Mouse (Mus musculus): ENCODE results near the gene Pum1. TPM values are rescaled to one million over a fixed set of nuclear protein-coding genes. Genes with fewer than 3 reads are reported as not detected.
"Not testable (repeated sequence)": the region's sequence is repeated elsewhere in the genome, so short reads cannot be mapped to it uniquely, and the experiment has no call there.

Pum1 gene
- polyA plus RNA-seq, 2 experiments, result 69.5 to 83.8 TPM

DNA sequence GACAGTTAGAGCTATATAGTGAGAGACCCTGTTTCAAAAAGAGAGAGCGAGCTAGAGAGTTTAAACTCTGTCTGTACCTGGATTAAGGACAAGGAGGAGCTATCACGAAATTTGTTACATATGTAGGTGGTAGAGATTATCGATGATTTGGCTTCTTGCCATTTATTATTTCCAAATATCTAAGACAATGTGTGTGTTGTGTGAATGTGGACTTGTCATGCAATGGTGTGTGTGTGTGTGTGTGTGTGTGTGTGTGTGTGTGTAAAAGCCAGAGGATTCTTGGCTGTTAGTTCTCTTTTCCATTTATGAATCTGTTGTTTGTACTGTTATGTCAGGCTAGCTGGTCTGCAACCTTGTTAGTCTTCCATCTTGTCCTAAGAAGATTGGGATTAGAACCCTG, 15.0 kb downstream of the Pum1 start:
- H3K4me3 ChIP-seq (replicated peaks; ENCODE audit: low read length), result no peak overlapping the region
- no peak overlapping the region for H3K4me2 ChIP-seq (replicated peaks; ENCODE audit: low read depth, low read length, severe bottlenecking)
- H3K9me3 ChIP-seq (ENCODE audit: control insufficient read depth, low read length), result no peaks in the 10 kb centered on the region
- TF ChIP-seq POLR2A (IDR thresholded peaks at IDR 0.05; ENCODE audit: borderline replicate concordance, extremely low read depth, insufficient read depth, insufficient read length), result no peak
- no peaks in the 10 kb centered on the region for H3K4me1 ChIP-seq (ENCODE audit: control insufficient read depth, insufficient read depth, low read length)
- ATAC-seq (ENCODE audit: low FRiP score, low read depth), result no peak
- H3K27me3 ChIP-seq (ENCODE audit: control insufficient read depth, insufficient read depth, low read length), result no peaks in the 10 kb centered on the region
- H3K9ac ChIP-seq (ENCODE audit: low read depth, low read length, severe bottlenecking), result no peak overlapping the region
- DNase-seq (ENCODE audit: low spot score), result no peak
- 96% methylated on average over 3 of the region's 3 CpGs for WGBS
- H3K27ac ChIP-seq (replicated peaks; ENCODE audit: low read depth, low read length), result no peak overlapping the region
- peaks cover 68% of the 10 kb centered on the region for H3K36me3 ChIP-seq (ENCODE audit: control insufficient read depth, insufficient read depth, low read length)

DNA sequence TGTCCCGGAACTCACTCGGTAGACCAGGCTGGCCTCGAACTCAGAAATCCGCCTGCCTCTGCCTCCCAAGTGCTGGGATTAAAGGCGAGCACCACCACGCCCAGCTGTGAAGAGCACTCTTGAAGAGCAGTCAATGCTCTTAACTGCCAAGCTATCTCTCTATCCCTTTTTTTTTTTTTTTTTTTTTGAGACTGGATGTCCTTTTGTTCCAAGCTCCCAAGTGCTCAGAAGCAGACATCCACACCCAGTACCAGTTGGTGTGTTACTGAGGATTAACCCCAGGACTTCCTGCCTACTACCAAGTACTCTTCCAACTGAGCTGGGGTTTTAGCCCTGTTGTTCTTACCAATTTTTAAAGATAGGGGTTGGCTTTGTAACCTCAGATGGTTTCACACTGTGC, 17.6 kb downstream of the Pum1 start:
- H3K4me1 ChIP-seq (ENCODE audit: control insufficient read depth, insufficient read depth, low read length), result no peaks in the 10 kb centered on the region
- no peak for TF ChIP-seq POLR2A (IDR thresholded peaks at IDR 0.05; ENCODE audit: borderline replicate concordance, extremely low read depth, insufficient read depth, insufficient read length)
- ATAC-seq (ENCODE audit: low FRiP score, low read depth) (no peak), DNase-seq (ENCODE audit: low spot score) (no peak)
- H3K27ac ChIP-seq (replicated peaks; ENCODE audit: low read depth, low read length), result no peak overlapping the region
- WGBS, result 96% methylated on average over 6 of the region's 6 CpGs
- H3K9ac ChIP-seq (ENCODE audit: low read depth, low read length, severe bottlenecking), result no peak overlapping the region
- no peaks in the 10 kb centered on the region for H3K27me3 ChIP-seq (ENCODE audit: control insufficient read depth, insufficient read depth, low read length)
- H3K4me2 ChIP-seq (replicated peaks; ENCODE audit: low read depth, low read length, severe bottlenecking), result no peak overlapping the region
- H3K36me3 ChIP-seq (ENCODE audit: control insufficient read depth, insufficient read depth, low read length), result peaks cover 55% of the 10 kb centered on the region
- no peaks in the 10 kb centered on the region for H3K9me3 ChIP-seq (ENCODE audit: control insufficient read depth, low read length)
- H3K4me3 ChIP-seq (replicated peaks; ENCODE audit: low read length), result no peak overlapping the region

DNA sequence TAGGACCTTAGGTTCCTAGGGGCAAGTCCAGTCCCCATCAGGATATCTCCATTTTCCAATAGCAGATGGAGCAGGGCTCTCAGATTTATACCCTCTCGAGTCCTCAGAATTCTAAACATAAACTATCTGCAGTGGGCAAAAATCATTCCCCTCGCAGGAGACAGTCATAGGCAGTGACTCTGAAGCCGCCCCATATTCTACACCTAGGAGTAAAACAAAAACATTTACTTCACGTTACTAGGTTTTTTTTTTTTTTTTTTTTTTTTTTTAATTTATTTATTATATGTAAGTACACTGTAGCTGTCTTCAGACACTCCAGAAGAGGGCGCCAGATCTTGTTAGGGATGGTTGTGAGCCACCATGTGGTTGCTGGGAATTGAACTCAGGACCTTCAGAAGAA, 19.9 kb downstream of the Pum1 start:
- WGBS, result 86% methylated on average over 5 of the region's 5 CpGs
- not testable (repeated sequence) for H3K9me3 ChIP-seq (ENCODE audit: control insufficient read depth, low read length); H3K27ac ChIP-seq (replicated peaks; ENCODE audit: low read depth, low read length); H3K9ac ChIP-seq (ENCODE audit: low read depth, low read length, severe bottlenecking); ATAC-seq (ENCODE audit: low FRiP score, low read depth); H3K4me2 ChIP-seq (replicated peaks; ENCODE audit: low read depth, low read length, severe bottlenecking); DNase-seq (ENCODE audit: low spot score); H3K4me3 ChIP-seq (replicated peaks; ENCODE audit: low read length); H3K27me3 ChIP-seq (ENCODE audit: control insufficient read depth, insufficient read depth, low read length); H3K4me1 ChIP-seq (ENCODE audit: control insufficient read depth, insufficient read depth, low read length)
- H3K36me3 ChIP-seq (ENCODE audit: control insufficient read depth, insufficient read depth, low read length), result peaks cover 53% of the 10 kb centered on the region

DNA sequence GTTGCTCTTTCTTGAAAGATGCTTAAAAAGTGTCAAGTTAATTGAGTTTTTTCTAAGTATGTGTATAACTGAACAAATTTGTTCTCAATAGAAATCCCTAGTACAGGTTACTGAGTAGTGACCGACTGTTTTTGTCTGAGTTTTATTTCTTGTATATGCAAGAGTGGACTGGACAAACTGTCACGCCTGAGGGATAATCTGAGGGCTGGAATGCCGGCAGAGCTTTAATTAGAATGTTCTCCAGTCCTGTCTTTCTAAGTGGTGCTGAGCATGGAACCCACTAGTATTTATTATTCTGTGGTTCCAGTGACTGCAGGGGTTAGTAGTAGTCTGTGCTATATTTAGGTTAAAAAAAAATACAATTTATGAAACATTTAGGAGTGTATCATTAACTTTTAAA, 30.8 kb downstream of the Pum1 start:
- DNase-seq (ENCODE audit: low spot score) (no peak), ATAC-seq (ENCODE audit: low FRiP score, low read depth) (no peak)
- Histone ChIP-seq H3K36me3 (ENCODE audit: control insufficient read depth, insufficient read depth, low read length) (peaks cover 21% of the 10 kb centered on the region), H3K4me1 (ENCODE audit: control insufficient read depth, insufficient read depth, low read length) (no peaks in the 10 kb centered on the region), H3K4me3 (replicated peaks; ENCODE audit: low read length) (no peak overlapping the region), H3K27ac (replicated peaks; ENCODE audit: low read depth, low read length) (no peak overlapping the region), H3K9me3 (ENCODE audit: control insufficient read depth, low read length) (no peaks in the 10 kb centered on the region), H3K27me3 (ENCODE audit: control insufficient read depth, insufficient read depth, low read length) (no peaks in the 10 kb centered on the region), H3K4me2 (replicated peaks; ENCODE audit: low read depth, low read length, severe bottlenecking) (no peak overlapping the region), H3K9ac (ENCODE audit: low read depth, low read length, severe bottlenecking) (no peak overlapping the region)
- WGBS, result 88% methylated on average over 3 of the region's 3 CpGs
- TF ChIP-seq POLR2A (IDR thresholded peaks at IDR 0.05; ENCODE audit: borderline replicate concordance, extremely low read depth, insufficient read depth, insufficient read length), result no peak

DNA sequence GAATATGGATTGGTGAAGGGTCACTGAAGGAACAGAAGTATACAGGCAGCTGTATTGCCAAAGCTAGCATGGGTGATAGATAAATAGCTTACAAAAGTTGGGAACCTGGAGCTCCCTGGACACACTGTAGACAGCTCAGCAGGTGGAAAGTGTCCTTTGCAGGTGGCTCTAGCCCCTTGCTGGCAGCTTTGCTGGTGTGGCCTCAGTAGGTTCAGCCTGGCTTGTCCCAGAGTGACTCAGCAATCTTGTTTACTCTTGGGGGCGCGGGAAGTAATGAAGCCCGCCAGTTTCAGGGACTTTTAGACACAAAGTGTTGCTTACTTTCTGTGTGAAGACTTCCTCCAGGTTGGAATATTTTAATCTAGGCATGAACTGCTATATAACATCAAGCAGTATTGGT, 31.9 kb downstream of the Pum1 start:
- no peak for TF ChIP-seq POLR2A (IDR thresholded peaks at IDR 0.05; ENCODE audit: borderline replicate concordance, extremely low read depth, insufficient read depth, insufficient read length)

DNA sequence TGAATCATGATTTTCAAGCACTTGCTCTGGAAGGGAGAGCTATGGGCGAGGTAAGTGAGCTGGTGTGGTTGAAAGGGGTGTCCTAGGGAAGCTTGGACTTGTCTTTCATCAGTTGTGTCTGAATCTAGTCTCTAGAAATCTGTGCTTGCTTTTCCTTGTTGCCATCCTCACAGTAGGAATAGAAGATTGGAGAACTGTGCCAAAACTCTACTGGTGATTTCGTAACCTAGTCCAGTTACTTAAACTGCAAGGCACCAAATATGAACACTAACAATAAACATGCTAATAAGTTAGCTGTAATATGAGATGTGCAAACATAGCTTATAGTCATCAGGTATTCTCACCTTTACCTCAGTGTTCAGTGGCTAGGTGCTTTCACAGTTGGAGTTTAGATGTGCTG, 37.9 kb downstream of the Pum1 start:
- H3K4me3 ChIP-seq (replicated peaks; ENCODE audit: low read length), result no peak overlapping the region
- H3K9ac ChIP-seq (ENCODE audit: low read depth, low read length, severe bottlenecking), result no peak overlapping the region
- ATAC-seq (ENCODE audit: low FRiP score, low read depth) (no peak), DNase-seq (ENCODE audit: low spot score) (no peak)
- H3K27ac ChIP-seq (replicated peaks; ENCODE audit: low read depth, low read length), result no peak overlapping the region
- no peaks in the 10 kb centered on the region for H3K4me1 ChIP-seq (ENCODE audit: control insufficient read depth, insufficient read depth, low read length)
- peaks cover 35% of the 10 kb centered on the region for H3K36me3 ChIP-seq (ENCODE audit: control insufficient read depth, insufficient read depth, low read length)
- WGBS, result 88% methylated on average over 2 of the region's 2 CpGs
- H3K9me3 ChIP-seq (ENCODE audit: control insufficient read depth, low read length), result no peaks in the 10 kb centered on the region
- TF ChIP-seq POLR2A (IDR thresholded peaks at IDR 0.05; ENCODE audit: borderline replicate concordance, extremely low read depth, insufficient read depth, insufficient read length), result no peak
- H3K27me3 ChIP-seq (ENCODE audit: control insufficient read depth, insufficient read depth, low read length), result no peaks in the 10 kb centered on the region
- H3K4me2 ChIP-seq (replicated peaks; ENCODE audit: low read depth, low read length, severe bottlenecking), result no peak overlapping the region

More for the DNA sequence above, 31.9 kb downstream of the Pum1 start:
- Histone ChIP-seq H3K9ac (ENCODE audit: low read depth, low read length, severe bottlenecking) (no peak overlapping the region), H3K36me3 (ENCODE audit: control insufficient read depth, insufficient read depth, low read length) (peaks cover 21% of the 10 kb centered on the region), H3K4me1 (ENCODE audit: control insufficient read depth, insufficient read depth, low read length) (no peaks in the 10 kb centered on the region), H3K9me3 (ENCODE audit: control insufficient read depth, low read length) (no peaks in the 10 kb centered on the region), H3K27ac (replicated peaks; ENCODE audit: low read depth, low read length) (no peak overlapping the region), H3K27me3 (ENCODE audit: control insufficient read depth, insufficient read depth, low read length) (no peaks in the 10 kb centered on the region), H3K4me3 (replicated peaks; ENCODE audit: low read length) (no peak overlapping the region), H3K4me2 (replicated peaks; ENCODE audit: low read depth, low read length, severe bottlenecking) (no peak overlapping the region)
- ATAC-seq (ENCODE audit: low FRiP score, low read depth), result no peak
- 95% methylated on average over 3 of the region's 3 CpGs for WGBS
- no peak for DNase-seq (ENCODE audit: low spot score)
